Mouse (Mus musculus) heart, postnatal 0 days (tissue): ENCODE results near the gene Tango2. TPM values are rescaled to one million over a fixed set of nuclear protein-coding genes. Genes with fewer than 3 reads are reported as not detected.

Experiments
- ATAC-seq: fragments of 200-750 bp; cut with Nextera tagmentation; 2 replicates; pipeline ENCODE4 v1.8.0; 2017; ENCODE audit warnings: low read depth, moderate number of reproducible peaks, moderate library complexity; ENCODE audit not compliant: insufficient read depth
- DNase-seq: peaks from one replicate; pipeline ENCODE4 v3.0.0-alpha.2; 2016; ENCODE audit warnings: low spot score
- H3K27ac ChIP-seq: fragments of 300-500 bp; sonication (generic); 2 replicates; pipeline ENCODE4 v1.5.1; 2014; ENCODE audit warnings: low read depth, mild to moderate bottlenecking
- H3K27me3 ChIP-seq: fragments of 300-500 bp; sonication (generic); 2 replicates; pipeline ENCODE4 v1.6.1; 2014; ENCODE audit warnings: low read length, mixed read lengths; ENCODE audit not compliant: control insufficient read depth, insufficient read depth
- H3K36me3 ChIP-seq: fragments of 300-500 bp; sonication (generic); replicated peaks from 2 replicates; pipeline ENCODE4 v1.6.1; 2014; ENCODE audit warnings: low read length, mixed read lengths; ENCODE audit not compliant: control insufficient read depth, insufficient read depth
- H3K4me1 ChIP-seq: fragments of 300-500 bp; sonication (generic); 2 replicates; pipeline ENCODE4 v1.6.1; 2014; ENCODE audit warnings: antibody characterized with exemption; ENCODE audit not compliant: control insufficient read depth, insufficient read depth
- H3K4me2 ChIP-seq: fragments of 300-500 bp; sonication (generic); 2 replicates; pipeline ENCODE4 v1.6.1; 2014; ENCODE audit warnings: low read depth, mild to moderate bottlenecking, low read length, moderate library complexity
- H3K4me3 ChIP-seq: fragments of 300-500 bp; sonication (generic); 2 replicates; pipeline ENCODE4 v1.5.1; 2014; ENCODE audit warnings: low read depth, low read length
- H3K9ac ChIP-seq: fragments of 300-500 bp; sonication (generic); replicated peaks from 2 replicates; pipeline ENCODE4 v1.6.1; 2014; ENCODE audit warnings: low read depth, low read length, mixed read lengths
- H3K9me3 ChIP-seq: fragments of 300-500 bp; sonication (generic); replicated peaks from 2 replicates; pipeline ENCODE4 v1.6.1; 2016; ENCODE audit warnings: low read length; ENCODE audit not compliant: control insufficient read depth
- CTCF ChIP-seq: IDR thresholded peaks from 2 replicates; pipeline ENCODE4 v1.5.1; 2016; ENCODE audit warnings: antibody characterized with exemption, control low read depth, low read depth
- EP300 ChIP-seq: IDR thresholded peaks from 2 replicates; pipeline ENCODE4 v1.6.1; 2016; ENCODE audit warnings: antibody characterized with exemption, low read depth
- WGBS: fragments of 180-500 bp; shearing (Covaris S2); extraction: QIAGEN DNeasy Blood & Tissue Kit; methylation state at CpG from one replicate; pipeline ENCODE4 v1.1.7; 2014; 5-methylcytosine and 5-hydroxymethylcytosine counted together
- polyA plus RNA-seq: library from polyadenylated mRNA; unstranded; fragments of >200 nt; fragmentation: Nextera tagmentation; extraction: Ambion mirVana; gene quantifications from 2 replicates; pipeline ENCODE4 v1.2.1, GENCODE M21; 2015
- total RNA-seq: library from RNA; depleted of rRNA; stranded (reverse); fragments of >200 nt; gene quantifications from 2 replicates; pipeline ENCODE4 v1.2.3, GENCODE M21; 2014; ENCODE audit warnings: low replicate concordance

The Tango2 gene
- total and polyA plus RNA-seq, 2 experiments from 2014 or later = 56.9 to 65.8 TPM

DNA sequence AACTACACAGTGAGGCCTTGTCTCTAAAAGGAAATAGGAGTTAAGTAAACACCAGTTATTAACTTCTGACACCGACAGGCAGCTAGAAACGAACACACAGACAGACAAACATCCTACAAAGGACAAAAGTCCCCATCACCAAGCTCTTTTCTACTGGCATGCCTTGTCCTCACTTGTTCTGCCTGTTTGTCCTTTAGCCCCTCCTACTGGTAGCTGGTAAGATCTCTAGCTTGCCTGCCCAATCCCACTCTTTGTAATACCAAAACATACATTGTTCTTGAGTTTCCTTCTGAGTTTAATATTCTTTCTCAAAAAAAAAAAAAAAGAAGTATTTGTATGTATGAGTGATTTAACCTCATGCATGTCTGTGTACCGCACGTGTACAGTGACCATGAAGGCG, 79.7 kb downstream of the Tango2 start:
- peaks cover 83% of the 10 kb centered on the region for H3K36me3 ChIP-seq
- no peak overlapping the region for H3K4me2 ChIP-seq
- no peaks in the 10 kb centered on the region for H3K4me1 ChIP-seq
- ATAC-seq (no peak), DNase-seq (no peak)
- no peak overlapping the region for H3K9ac ChIP-seq
- 88% methylated on average over 5 of the region's 5 CpGs for WGBS
- no peaks in the 10 kb centered on the region for H3K27me3 ChIP-seq
- no peak overlapping the region for H3K4me3 ChIP-seq
- no peaks in the 10 kb centered on the region for H3K9me3 ChIP-seq
- TF ChIP-seq EP300 = no peak
- peak; percentile 40 for TF ChIP-seq CTCF
- no peak overlapping the region for H3K27ac ChIP-seq

DNA sequence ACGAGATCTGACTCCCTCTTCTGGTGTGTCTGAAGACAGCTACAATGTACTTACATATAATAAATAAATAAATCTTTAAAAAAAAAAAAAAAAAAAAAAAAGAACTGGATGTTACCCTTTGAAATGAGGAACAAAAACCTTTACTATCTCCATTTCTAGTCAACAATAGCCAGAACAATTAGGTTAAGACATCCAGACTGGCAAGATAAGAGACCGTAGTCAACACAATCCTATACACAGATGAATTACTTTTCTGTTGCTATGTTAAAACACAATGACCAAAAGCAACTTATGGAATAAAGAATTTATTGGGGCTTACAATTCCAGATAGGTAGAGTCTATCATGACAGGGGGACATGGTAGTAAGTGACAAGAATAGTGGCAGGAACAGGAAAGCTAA, 82.9 kb downstream of the Tango2 start:
- Histone ChIP-seq H3K4me1 (no peaks in the 10 kb centered on the region), H3K27ac (no peak overlapping the region), H3K4me2 (no peak overlapping the region), H3K27me3 (no peaks in the 10 kb centered on the region), H3K36me3 (peaks cover 76% of the 10 kb centered on the region), H3K9ac (no peak overlapping the region), H3K4me3 (no peak overlapping the region), H3K9me3 (no peaks in the 10 kb centered on the region)
- WGBS = 96% methylated on average over 1 of the region's 2 CpGs
- no peak for DNase-seq
- no peak for ATAC-seq
- TF ChIP-seq CTCF (no peak), EP300 (no peak)

DNA sequence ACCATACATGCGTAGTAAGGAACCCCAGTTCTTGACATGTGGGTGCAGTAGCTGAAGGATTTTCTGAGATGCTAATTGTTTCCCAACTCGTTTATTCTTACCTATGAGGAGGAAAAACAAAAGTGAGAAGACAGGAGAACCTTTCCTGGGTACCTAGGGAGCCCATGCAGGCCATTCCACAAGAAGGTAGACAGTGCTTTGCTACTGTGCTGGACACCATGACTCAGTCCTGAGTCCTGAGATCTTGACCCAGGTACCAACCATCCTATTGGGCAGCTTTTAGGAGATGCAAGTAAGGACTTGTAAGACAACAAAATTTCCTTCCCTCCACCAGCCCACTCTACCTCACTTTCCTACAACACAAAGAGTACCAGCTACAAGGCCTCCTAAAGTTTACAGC, 89.7 kb downstream of the Tango2 start, which contains the start of gene Gm49776:
TSS of gene Gm49776 (minus strand) at position 101 of the 400 bp plus-strand sequence.
- Histone ChIP-seq H3K4me2 (no peak within 1 kb of the TSS), H3K9ac (no peak within 1 kb of the TSS), H3K9me3 (no peaks in the 10 kb centered on the region), H3K27me3 (no peaks in the 10 kb centered on the region), H3K27ac (no peak within 1 kb of the TSS), H3K4me1 (no peaks in the 10 kb centered on the region), H3K36me3 (peaks cover 88% of the 10 kb centered on the region), H3K4me3 (no peak within 1 kb of the TSS)
- no peak for DNase-seq
- no peak for TF ChIP-seq CTCF
- TF ChIP-seq EP300 = no peak
- no peak for ATAC-seq
- WGBS = 92% methylated on average over 2 of the region's 2 CpGs

DNA sequence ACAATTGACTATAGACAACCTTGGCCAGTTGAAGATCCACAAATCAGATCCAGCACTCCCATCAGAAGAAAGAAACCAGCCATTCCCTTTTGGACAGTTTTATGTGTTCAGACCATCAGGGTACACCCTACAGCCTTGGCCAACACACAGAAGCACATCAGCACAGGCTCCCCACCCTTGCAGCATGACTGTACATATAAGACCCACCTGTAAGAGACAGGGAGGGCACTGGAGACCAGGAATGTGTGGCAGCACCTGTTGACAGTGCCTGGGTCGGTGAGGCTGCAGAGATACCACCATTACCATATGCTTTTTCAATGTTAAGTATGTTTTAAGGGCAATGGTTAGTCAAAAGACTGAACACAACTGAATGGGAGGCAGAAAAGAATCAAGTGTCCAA, 94.0 kb downstream of the Tango2 start:
- TF ChIP-seq EP300 (no peak), CTCF (no peak)
- 77% methylated on average over 1 of the region's 1 CpGs for WGBS
- Histone ChIP-seq H3K9ac (no peak overlapping the region), H3K27ac (no peak overlapping the region), H3K4me1 (peaks cover 9% of the 10 kb centered on the region), H3K4me3 (no peak overlapping the region), H3K27me3 (no peaks in the 10 kb centered on the region), H3K36me3 (peaks cover 79% of the 10 kb centered on the region), H3K4me2 (no peak overlapping the region), H3K9me3 (no peaks in the 10 kb centered on the region)
- ATAC-seq (no peak), DNase-seq (no peak)

DNA sequence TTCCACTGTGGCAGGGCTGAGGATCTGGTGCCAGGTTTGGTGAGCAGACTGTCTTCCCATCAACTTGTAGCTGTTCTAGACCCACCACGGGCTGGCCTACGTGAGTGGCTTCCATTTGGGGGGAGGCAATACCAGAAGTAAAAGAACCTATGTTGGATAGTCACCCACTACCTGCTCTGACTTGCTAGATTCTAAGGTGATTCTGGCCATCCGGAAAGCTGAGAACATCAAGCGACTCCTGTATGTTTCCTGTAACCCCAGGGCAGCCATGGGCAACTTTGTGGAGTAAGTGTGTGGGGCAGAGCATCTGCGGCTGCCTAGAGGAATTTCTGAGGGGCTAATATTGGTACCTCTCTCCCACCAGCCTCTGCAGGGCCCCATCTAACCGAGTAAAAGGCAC, 95.2 kb downstream of the Tango2 start:
- Histone ChIP-seq H3K36me3 (peaks cover 70% of the 10 kb centered on the region), H3K9me3 (no peaks in the 10 kb centered on the region), H3K9ac (no peak overlapping the region), H3K27me3 (no peaks in the 10 kb centered on the region), H3K27ac (no peak overlapping the region), H3K4me2 (no peak overlapping the region), H3K4me3 (no peak overlapping the region), H3K4me1 (peaks cover 10% of the 10 kb centered on the region)
- DNase-seq = no peak
- 77% methylated on average over 6 of the region's 6 CpGs for WGBS
- no peak for TF ChIP-seq EP300
- no peak for TF ChIP-seq CTCF
- no peak for ATAC-seq
